Mouse (Mus musculus) limb, embryonic 11.5 days (tissue): Measurements from ENCODE around the gene Phf11a. TPM values are rescaled to one million over a fixed set of nuclear protein-coding genes. Genes with fewer than 3 reads are reported as not detected.

Source experiments
- polyA plus RNA-seq: library from polyadenylated mRNA; unstranded; fragments of >200 nt; fragmentation: Nextera tagmentation; extraction: Ambion mirVana; gene quantifications from 2 replicates; pipeline ENCODE4 v1.2.1, GENCODE M21; 2014

Phf11a gene
- polyA plus RNA-seq, 1 experiment from 2014 or later = not detected

Other genes starting within 250 kb of the Phf11a start
- not detected in 2 replicates for gene 1700129C05Rik, start 154.6 kb downstream of the Phf11a start, polyA plus RNA-seq
- not detected in 2 replicates for gene Gm5142, start 118.8 kb downstream of the Phf11a start, polyA plus RNA-seq
- 117 and 127 TPM in 2 replicates for gene Rcbtb1, start 96.3 kb downstream of the Phf11a start, polyA plus RNA-seq
- gene Gm6904, start 37.3 kb downstream of the Phf11a start, polyA plus RNA-seq = not detected in 2 replicates
- not detected in 2 replicates for gene Phf11b, start 43.8 kb upstream of the Phf11a start, polyA plus RNA-seq
- 0.17 and 0.39 TPM in 2 replicates for gene Phf11d, start 67.9 kb upstream of the Phf11a start, polyA plus RNA-seq
- 0.91 and 1.3 TPM in 2 replicates for gene Phf11c, start 97.9 kb upstream of the Phf11a start, polyA plus RNA-seq
- gene Setdb2, start 143.4 kb upstream of the Phf11a start, polyA plus RNA-seq = 13.5 and 14.1 TPM in 2 replicates
- 52.5 and 53.0 TPM in 2 replicates for gene Cab39l, start 143.4 kb upstream of the Phf11a start, polyA plus RNA-seq